Mouse (Mus musculus): Measurements from ENCODE around the gene Tmem144. TPM values are rescaled to one million over a fixed set of nuclear protein-coding genes. Genes with fewer than 3 reads are reported as not detected.

Tmem144 gene
- total RNA-seq (2015) (2.2 and 4.3 TPM in 2 replicates), total RNA-seq (2017) (1.5 and 2.2 TPM in 2 replicates)

DNA sequence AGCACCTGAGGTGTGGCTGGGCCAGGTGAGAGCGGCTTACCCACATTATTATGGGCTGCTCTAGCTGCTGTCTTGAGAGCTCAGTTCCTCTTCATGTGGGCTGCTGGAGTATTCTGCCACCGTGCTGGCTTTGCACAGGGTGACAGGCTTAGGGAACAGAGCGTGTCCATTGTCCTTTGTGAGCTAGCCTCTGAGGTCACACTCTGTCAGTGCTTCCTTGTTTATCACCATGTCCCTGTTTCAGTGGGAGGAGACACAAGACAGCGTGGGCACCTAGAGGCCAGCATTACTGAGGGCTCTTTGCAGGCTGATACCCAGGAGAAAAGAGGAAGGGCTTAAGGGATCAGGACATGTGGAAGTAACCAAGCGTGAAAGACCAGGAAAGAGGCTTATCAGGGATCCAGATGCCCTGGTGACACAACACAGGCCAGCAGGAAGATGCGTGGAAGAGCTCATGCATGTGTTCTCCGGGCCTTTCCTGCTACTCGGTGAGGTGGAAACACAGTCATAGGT is at the start of gene Tmem144:
Gene Tmem144 (minus strand): TSS at position 120 of the 513 bp plus-strand sequence.
- ATAC-seq (replicated peaks; ENCODE audit: poor library complexity), result peak; percentile 58

DNA sequence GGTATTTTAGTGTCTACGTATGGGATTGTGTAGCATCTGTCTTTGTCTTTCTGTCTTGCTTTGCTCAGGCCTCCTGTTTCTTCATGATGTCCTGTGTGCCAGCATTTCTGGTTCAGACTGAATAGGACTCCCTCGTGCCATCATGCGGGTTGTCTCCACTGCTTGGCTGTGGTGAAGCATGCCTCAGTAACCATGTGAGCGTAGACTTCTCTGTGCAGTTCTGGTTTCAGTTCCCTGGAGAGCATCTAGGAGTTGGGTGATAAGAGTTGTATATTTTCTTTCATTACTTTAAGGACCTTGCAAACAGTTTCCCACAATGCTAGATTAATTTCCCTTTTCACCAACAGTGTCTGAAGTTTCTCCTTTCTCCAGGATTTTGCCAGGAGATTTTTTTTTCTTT is 49.2 kb upstream of the Tmem144 start:
- ATAC-seq (replicated peaks; ENCODE audit: poor library complexity), result peak; percentile 72

DNA sequence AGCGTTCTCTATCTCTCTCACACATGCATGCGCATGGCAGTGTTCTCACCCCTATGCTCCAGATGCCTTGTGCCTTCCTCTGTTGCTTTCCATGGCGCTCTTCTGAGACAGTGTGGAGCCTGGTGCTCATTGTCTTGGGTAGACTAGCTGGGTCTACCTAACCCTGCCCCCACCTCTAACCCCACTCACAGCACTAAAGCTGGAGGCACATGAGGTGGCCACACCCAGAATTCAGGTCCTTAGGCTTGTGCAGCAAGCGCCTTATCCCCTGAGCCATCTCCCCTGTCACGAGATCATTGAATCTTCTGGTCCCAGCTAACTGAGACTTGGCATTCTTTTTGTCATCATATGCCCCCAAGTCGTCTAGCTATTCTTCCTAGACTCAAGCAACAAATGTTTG is 48.7 kb upstream of the Tmem144 start:
- no peak for ATAC-seq (replicated peaks; ENCODE audit: poor library complexity)

DNA sequence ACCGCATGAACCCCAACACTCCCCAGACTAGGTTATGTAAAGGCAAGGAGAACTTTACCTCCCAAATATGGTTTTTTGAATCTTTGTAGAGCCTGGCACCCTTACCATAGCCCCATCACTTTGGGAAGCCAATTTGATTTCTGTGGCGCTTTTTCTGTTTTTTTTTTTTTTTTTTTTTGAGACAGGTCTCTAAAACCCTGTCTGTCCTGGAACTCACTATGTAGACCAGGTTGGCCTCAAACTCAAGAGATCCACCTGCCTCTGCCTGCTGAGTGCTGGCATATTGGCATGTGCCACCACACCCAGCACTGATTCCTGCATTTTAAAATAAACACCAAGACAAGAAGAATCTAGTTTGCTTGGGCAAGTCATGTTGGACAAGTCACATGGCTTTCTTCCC is 47.9 kb upstream of the Tmem144 start:
- ATAC-seq (replicated peaks; ENCODE audit: poor library complexity), result no peak

DNA sequence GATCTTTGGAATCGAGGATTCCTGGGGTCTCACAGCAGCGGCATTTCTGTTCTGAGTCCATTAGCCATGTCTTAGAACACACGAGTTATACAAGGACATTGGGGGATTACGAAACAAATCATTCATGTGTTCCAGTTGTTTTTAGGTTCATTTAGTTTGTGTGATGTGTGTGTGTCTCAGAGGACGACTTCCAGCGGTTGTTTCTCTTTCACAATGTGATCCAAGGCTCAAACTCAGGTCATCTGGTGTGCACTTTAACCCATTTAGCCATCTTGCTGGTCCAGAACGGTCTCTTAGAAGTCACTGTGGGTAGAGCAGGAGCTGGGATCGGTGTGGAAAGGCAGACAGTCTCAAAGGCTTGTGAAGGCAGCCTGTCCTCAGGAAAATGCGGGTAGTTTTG is 47.3 kb upstream of the Tmem144 start:
- ATAC-seq (replicated peaks; ENCODE audit: poor library complexity), result no peak

- no peak for ATAC-seq (replicated peaks; ENCODE audit: poor library complexity)
Measured at GRCm38 (mm10) chr3:79898514-79898913, 45.9 kb upstream of the Tmem144 start.

GRCm38 (mm10) chr3:79897534-79898370 is 45.2 kb upstream of the Tmem144 start:
- no peak for ATAC-seq (replicated peaks; ENCODE audit: poor library complexity)

DNA sequence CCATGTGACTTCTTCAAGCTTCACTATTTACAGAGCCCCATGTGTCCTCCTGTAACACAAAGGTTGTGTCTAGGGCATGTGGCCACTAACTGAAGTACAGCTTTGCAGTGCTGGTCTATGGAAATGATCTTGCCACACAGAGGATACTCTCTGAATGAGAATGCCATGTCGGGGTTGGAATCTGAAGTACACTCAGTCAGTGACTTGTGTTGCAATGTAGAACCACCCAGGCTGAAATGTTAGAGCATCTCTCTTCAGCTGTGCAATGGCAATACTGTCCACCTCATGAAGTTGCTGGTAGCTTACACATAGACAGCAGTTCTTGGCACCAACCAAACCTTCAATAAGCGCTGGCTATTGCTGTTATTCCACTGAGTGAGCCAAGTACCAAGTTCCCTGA is 35.4 kb upstream of the Tmem144 start:
- no peak for ATAC-seq (replicated peaks; ENCODE audit: poor library complexity)

DNA sequence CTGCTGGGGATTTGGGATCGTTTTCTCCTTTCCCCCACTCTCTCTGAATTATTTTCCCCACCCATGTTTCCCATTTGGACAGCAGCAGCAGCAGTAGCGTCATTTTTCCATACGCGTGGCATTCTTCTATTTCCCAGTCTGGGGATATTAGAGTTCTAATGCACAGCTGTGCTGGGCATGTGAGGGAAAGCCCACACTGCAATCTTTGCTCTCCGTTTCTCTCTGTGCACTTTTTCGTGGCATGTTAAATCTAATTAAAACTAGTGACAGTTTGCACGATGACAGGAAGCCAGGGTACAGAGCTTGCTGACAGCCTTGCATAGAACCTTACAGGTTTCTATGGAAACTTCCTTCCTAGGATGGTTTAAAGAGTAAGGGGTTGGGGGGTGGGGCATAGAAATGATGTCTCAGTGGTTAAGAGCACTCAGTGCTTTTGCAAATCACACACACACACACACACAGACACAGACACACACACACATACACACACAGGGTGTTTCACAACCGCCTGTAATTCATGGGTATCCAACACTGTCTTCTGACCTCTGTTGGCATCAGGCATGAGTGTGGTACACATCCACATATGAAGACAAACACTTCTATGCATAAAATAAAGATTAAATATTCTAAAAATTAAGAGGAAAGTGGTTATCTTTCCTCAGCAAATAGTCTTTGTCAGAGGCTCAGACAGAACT is 34.7 kb upstream of the Tmem144 start:
- no peak for ATAC-seq (replicated peaks; ENCODE audit: poor library complexity)

GRCm38 (mm10) chr3:79886357-79887091 is 34.0 kb upstream of the Tmem144 start:
- ATAC-seq (replicated peaks; ENCODE audit: poor library complexity), result peak; percentile 60

GRCm38 (mm10) chr3:79885686-79886356 is 33.2 kb upstream of the Tmem144 start:
- peak; percentile 51 for ATAC-seq (replicated peaks; ENCODE audit: poor library complexity)

- ATAC-seq (replicated peaks; ENCODE audit: poor library complexity), result peak; percentile 49; the same call in 1 of the 2 replicates
Measured at GRCm38 (mm10) chr3:79884761-79885189, 32.2 kb upstream of the Tmem144 start.

GRCm38 (mm10) chr3:79884305-79884704 is 31.7 kb upstream of the Tmem144 start, which contains the start of gene Fam198b:
Fam198b (plus strand) TSS chr3:79884533.
- ATAC-seq (replicated peaks; ENCODE audit: poor library complexity), result no peak

DNA sequence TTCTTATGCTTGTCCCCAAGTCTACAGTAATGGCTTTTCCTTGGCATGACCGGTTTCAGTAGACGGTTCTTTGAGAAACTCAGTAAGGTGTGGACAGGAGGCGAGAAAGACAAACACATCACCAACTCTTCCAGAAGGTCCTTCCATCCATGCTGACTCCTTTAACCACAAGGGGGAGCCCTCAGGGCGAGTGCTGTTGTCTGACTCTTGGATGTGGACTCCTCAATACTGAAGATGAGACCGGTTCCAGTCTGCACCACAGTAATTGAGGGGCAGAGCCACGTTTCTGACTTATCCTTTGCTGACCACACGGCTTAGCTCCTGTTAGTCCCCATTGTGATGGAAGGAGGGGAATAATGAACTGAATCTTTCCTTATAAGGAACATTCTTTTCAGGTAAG is 30.5 kb upstream of the Tmem144 start:
- peak; percentile 72 for ATAC-seq (replicated peaks; ENCODE audit: poor library complexity)

- ATAC-seq (replicated peaks; ENCODE audit: poor library complexity), result no peak
Measured at GRCm38 (mm10) chr3:79881645-79882044, 29.1 kb upstream of the Tmem144 start.

DNA sequence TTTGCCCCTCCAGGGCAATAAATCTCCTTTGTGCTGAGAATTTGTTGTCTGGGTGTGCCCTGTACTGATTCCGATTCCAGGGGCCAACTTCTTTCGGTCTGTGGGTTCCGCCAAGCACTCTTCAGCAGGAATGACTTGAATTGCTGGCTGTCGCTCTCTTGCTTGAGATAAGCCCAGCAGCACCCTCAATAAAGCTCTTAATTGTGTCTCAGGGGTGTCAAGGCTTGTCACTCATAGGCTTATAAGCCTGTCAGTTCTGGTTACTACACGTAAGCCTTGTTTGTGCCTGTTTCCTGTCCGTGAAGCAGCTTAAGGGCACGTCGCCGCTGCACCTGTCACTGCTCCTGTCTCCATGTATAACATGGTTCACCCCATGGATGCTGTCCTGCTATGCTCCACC is 26.7 kb upstream of the Tmem144 start:
- ATAC-seq (replicated peaks; ENCODE audit: poor library complexity), result no peak

DNA sequence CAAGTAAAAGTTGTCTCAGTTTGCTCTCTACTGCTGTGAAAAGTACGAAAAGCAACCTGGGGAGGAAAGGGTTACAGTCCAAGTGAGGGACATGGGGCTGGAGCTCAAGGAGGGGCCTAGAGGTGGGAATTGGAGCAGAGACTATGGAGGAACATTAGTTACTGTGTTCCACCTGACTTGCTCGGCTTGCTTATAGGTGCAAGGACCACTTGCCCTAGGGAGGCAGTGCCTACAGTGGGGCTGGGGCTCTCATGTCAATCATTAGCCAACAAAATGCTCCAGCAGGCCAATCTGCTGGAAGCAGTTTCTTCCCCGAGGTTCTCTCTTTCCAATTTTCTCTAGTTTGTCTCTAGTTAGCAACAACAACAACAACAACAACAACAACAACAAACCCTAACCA is 25.8 kb upstream of the Tmem144 start:
- no peak for ATAC-seq (replicated peaks; ENCODE audit: poor library complexity)

DNA sequence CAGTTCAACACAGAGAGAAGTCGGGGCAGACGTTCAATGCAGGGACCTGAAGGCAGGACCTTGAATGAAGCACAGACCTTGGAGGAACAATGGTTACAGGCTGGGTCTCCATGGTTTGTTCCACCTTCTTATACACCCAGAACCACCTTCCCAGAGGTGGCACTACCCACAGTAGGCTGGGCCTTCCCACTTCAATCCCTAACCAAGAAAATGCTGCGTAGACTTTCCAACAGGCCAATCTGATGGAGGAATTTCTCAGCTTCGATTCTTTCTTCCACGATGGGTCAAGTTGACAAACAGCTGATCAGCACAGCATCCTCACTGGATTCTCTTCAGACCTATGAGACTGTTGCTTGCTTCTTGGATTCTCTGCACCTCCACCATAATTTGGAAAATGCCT is 22.9 kb upstream of the Tmem144 start:
- no peak for ATAC-seq (replicated peaks; ENCODE audit: poor library complexity)

GRCm38 (mm10) chr3:79867121-79867709 is 14.6 kb upstream of the Tmem144 start:
- no peak for ATAC-seq (replicated peaks; ENCODE audit: poor library complexity)

DNA sequence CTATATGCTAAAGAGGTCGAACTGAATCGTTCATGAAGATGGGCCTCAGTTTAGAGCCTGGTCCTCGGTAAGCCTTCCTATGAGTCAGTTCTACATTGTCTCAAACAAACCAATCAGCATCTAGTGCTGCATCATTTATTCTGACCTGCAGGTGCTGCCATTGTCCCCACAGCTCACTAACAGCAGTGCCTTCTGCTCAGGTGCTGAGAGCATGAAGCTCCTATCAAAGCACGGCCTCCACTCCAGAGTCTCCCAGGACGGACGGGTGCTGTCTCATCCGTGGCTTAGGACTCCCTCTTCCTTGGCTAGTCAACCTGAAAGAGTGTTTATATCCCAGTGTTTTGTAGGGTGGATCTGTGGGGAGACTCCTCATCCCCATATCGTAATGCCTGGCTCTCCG is 14.0 kb upstream of the Tmem144 start:
- ATAC-seq (replicated peaks; ENCODE audit: poor library complexity), result no peak

All from megakaryocyte progenitor cell, adult 5-6 weeks (primary cell).